Mouse (Mus musculus): ENCODE results near the gene Entpd2. TPM values are rescaled to one million over a fixed set of nuclear protein-coding genes. Genes with fewer than 3 reads are reported as not detected.
"Not testable (repeated sequence)": the region's sequence is repeated elsewhere in the genome, so short reads cannot be mapped to it uniquely, and the experiment has no call there.

Gene Entpd2
- polyA plus RNA-seq, 1 experiment from 2014 or later = 0.07 TPM

- Histone ChIP-seq H3K27ac (no peak overlapping the region), H3K36me3 (ENCODE audit: inconsistent target) (no peaks in the 10 kb centered on the region), H3K79me2 (ENCODE audit: inconsistent target) (no peaks in the 10 kb centered on the region), H3K4me3 (ENCODE audit: inconsistent target) (no peak overlapping the region)
- 8% methylated on average over 49 of the region's 54 CpGs for WGBS (ENCODE audit: missing documents)
These were observed 7.4 kb downstream of the Entpd2 start for GRCm38 (mm10) chr2:25402972-25403601.

GRCm38 (mm10) chr2:25403994-25404393 lies 8.3 kb downstream of the Entpd2 start:
- Histone ChIP-seq H3K4me3 (ENCODE audit: inconsistent target) (no peak overlapping the region), H3K27ac (no peak overlapping the region), H3K36me3 (ENCODE audit: inconsistent target) (no peaks in the 10 kb centered on the region), H3K79me2 (ENCODE audit: inconsistent target) (no peaks in the 10 kb centered on the region)
- WGBS (ENCODE audit: missing documents) = 76% methylated on average over 4 of the region's 4 CpGs

GRCm38 (mm10) chr2:25408908-25409307 lies 13.2 kb downstream of the Entpd2 start:
- 89% methylated on average over 7 of the region's 10 CpGs for WGBS (ENCODE audit: missing documents)
- Histone ChIP-seq H3K79me2 (ENCODE audit: inconsistent target) (no peaks in the 10 kb centered on the region), H3K27ac (no peak overlapping the region), H3K36me3 (ENCODE audit: inconsistent target) (no peaks in the 10 kb centered on the region), H3K4me3 (ENCODE audit: inconsistent target) (no peak overlapping the region)

GRCm38 (mm10) chr2:25413436-25413835 lies 17.8 kb downstream of the Entpd2 start:
- not testable (repeated sequence) for H3K4me3 ChIP-seq (ENCODE audit: inconsistent target); H3K27ac ChIP-seq; H3K79me2 ChIP-seq (ENCODE audit: inconsistent target); H3K36me3 ChIP-seq (ENCODE audit: inconsistent target)

- Histone ChIP-seq H3K27ac (no peak overlapping the region), H3K36me3 (ENCODE audit: inconsistent target) (no peaks in the 10 kb centered on the region), H3K79me2 (ENCODE audit: inconsistent target) (no peaks in the 10 kb centered on the region), H3K4me3 (ENCODE audit: inconsistent target) (no peak overlapping the region)
- WGBS (ENCODE audit: missing documents) = 58% methylated on average over 3 of the region's 3 CpGs
These were observed 21.8 kb downstream of the Entpd2 start for GRCm38 (mm10) chr2:25417426-25417825.

GRCm38 (mm10) chr2:25421896-25422295 lies 26.2 kb downstream of the Entpd2 start:
- no peak overlapping the region for H3K4me3 ChIP-seq (ENCODE audit: inconsistent target)
- no peaks in the 10 kb centered on the region; the same call in 1 of the 2 replicates for H3K79me2 ChIP-seq (ENCODE audit: inconsistent target)
- H3K36me3 ChIP-seq (ENCODE audit: inconsistent target) = no peaks in the 10 kb centered on the region
- 33% methylated on average over 3 of the region's 3 CpGs for WGBS (ENCODE audit: missing documents)
- H3K27ac ChIP-seq = peak overlapping the region; percentile 83; the same call in 1 of the 2 replicates

GRCm38 (mm10) chr2:25422587-25423410 lies 27.1 kb downstream of the Entpd2 start, which contains the start of gene Fut7:
TSS of gene Fut7 (plus strand) at chr2:25423267.
- H3K27ac ChIP-seq = peak within 1 kb of the TSS; percentile 83
- no peaks in the 10 kb centered on the region for H3K36me3 ChIP-seq (ENCODE audit: inconsistent target)
- under 1% methylated on average over 17 of the region's 17 CpGs for WGBS (ENCODE audit: missing documents)
- no peaks in the 10 kb centered on the region; the same call in 1 of the 2 replicates for H3K79me2 ChIP-seq (ENCODE audit: inconsistent target)
- no peak within 1 kb of the TSS for H3K4me3 ChIP-seq (ENCODE audit: inconsistent target)

- 44% methylated on average over 1 of the region's 1 CpGs for WGBS (ENCODE audit: missing documents)
- H3K27ac ChIP-seq = peak overlapping the region; percentile 83
- no peaks in the 10 kb centered on the region for H3K36me3 ChIP-seq (ENCODE audit: inconsistent target)
- H3K4me3 ChIP-seq (ENCODE audit: inconsistent target) = no peak overlapping the region
- no peaks in the 10 kb centered on the region; the same call in 1 of the 2 replicates for H3K79me2 ChIP-seq (ENCODE audit: inconsistent target)
These were observed 28.0 kb downstream of the Entpd2 start for GRCm38 (mm10) chr2:25423626-25424025.

- H3K4me3 ChIP-seq (ENCODE audit: inconsistent target) = no peak overlapping the region
- no peaks in the 10 kb centered on the region; the same call in 1 of the 2 replicates for H3K79me2 ChIP-seq (ENCODE audit: inconsistent target)
- 79% methylated on average over 26 of the region's 27 CpGs for WGBS (ENCODE audit: missing documents)
These were observed 29.8 kb downstream of the Entpd2 start for GRCm38 (mm10) chr2:25425481-25425880.

GRCm38 (mm10) chr2:25426721-25427191 lies 31.1 kb downstream of the Entpd2 start:
- H3K79me2 ChIP-seq (ENCODE audit: inconsistent target) = no peaks in the 10 kb centered on the region; the same call in 1 of the 2 replicates
- peak overlapping the region; percentile 19 for H3K27ac ChIP-seq
- 10% methylated on average over 5 of the region's 5 CpGs for WGBS (ENCODE audit: missing documents)
- H3K4me3 ChIP-seq (ENCODE audit: inconsistent target) = no peak overlapping the region
- H3K36me3 ChIP-seq (ENCODE audit: inconsistent target) = no peaks in the 10 kb centered on the region

More at GRCm38 (mm10) chr2:25425481-25425880, 29.8 kb downstream of the Entpd2 start:
- no peak overlapping the region for H3K27ac ChIP-seq
- no peaks in the 10 kb centered on the region for H3K36me3 ChIP-seq (ENCODE audit: inconsistent target)

- 94% methylated on average over 5 of the region's 5 CpGs for WGBS (ENCODE audit: missing documents)
- Histone ChIP-seq H3K4me3 (ENCODE audit: inconsistent target) (no peak overlapping the region), H3K36me3 (ENCODE audit: inconsistent target) (no peaks in the 10 kb centered on the region), H3K79me2 (ENCODE audit: inconsistent target) (no peaks in the 10 kb centered on the region; the same call in 1 of the 2 replicates), H3K27ac (no peak overlapping the region)
These were observed 31.6 kb downstream of the Entpd2 start for GRCm38 (mm10) chr2:25427256-25427655.

GRCm38 (mm10) chr2:25428442-25429236 lies 33.0 kb downstream of the Entpd2 start, which contains the start of gene Abca2:
TSS of gene Abca2 (plus strand) at chr2:25428703.
- WGBS (ENCODE audit: missing documents) = under 1% methylated on average over 79 of the region's 89 CpGs
- no peak within 1 kb of the TSS for H3K27ac ChIP-seq
- peak within 1 kb of the TSS; percentile 16; the same call in 1 of the 2 replicates for H3K4me3 ChIP-seq (ENCODE audit: inconsistent target)
- H3K36me3 ChIP-seq (ENCODE audit: inconsistent target) = no peaks in the 10 kb centered on the region
- no peaks in the 10 kb centered on the region; the same call in 1 of the 2 replicates for H3K79me2 ChIP-seq (ENCODE audit: inconsistent target)

- 79% methylated on average over 5 of the region's 5 CpGs for WGBS (ENCODE audit: missing documents)
- Histone ChIP-seq H3K36me3 (ENCODE audit: inconsistent target) (no peaks in the 10 kb centered on the region), H3K4me3 (ENCODE audit: inconsistent target) (no peak overlapping the region), H3K79me2 (ENCODE audit: inconsistent target) (no peaks in the 10 kb centered on the region; the same call in 1 of the 2 replicates), H3K27ac (no peak overlapping the region)
These were observed 33.9 kb downstream of the Entpd2 start for GRCm38 (mm10) chr2:25429435-25430180.
